Mouse (Mus musculus): Measurements from ENCODE around the gene Rab7. TPM values are rescaled to one million over a fixed set of nuclear protein-coding genes. Genes with fewer than 3 reads are reported as not detected.

Gene Rab7
- polyA plus RNA-seq, 1 experiment from 2014 or later = 253 TPM

GRCm38 (mm10) chr6:88049008-88049407 lies 3.9 kb upstream of the Rab7 start:
- no peaks in the 10 kb centered on the region for H3K27me3 ChIP-seq (replicated peaks; ENCODE audit: insufficient read depth, low read length)
- ATAC-seq (no peak), DNase-seq (ENCODE audit: low spot score) (no peak)
- H3K4me1 ChIP-seq (ENCODE audit: insufficient read depth, low read depth, low read length) = peaks cover 6% of the 10 kb centered on the region; the same call in 1 of the 2 replicates
- TF ChIP-seq CTCF (IDR thresholded peaks at IDR 0.05) (no peak), EP300 (IDR thresholded peaks at IDR 0.05) (no peak)
- no peak overlapping the region for H3K9ac ChIP-seq (replicated peaks; ENCODE audit: low read depth)
- H3K4me2 ChIP-seq (replicated peaks; ENCODE audit: low read depth, low read length) = no peak overlapping the region
- H3K4me3 ChIP-seq (ENCODE audit: low read depth, low read length) = no peak overlapping the region
- H3K36me3 ChIP-seq (ENCODE audit: insufficient read depth, low read length) = no peaks in the 10 kb centered on the region
- WGBS = 43% methylated on average over 6 of the region's 6 CpGs
- H3K9me3 ChIP-seq (ENCODE audit: low read length) = no peaks in the 10 kb centered on the region
- no peak overlapping the region for H3K27ac ChIP-seq (ENCODE audit: low read length)

- 71% methylated on average over 5 of the region's 5 CpGs for WGBS
- Histone ChIP-seq H3K9me3 (ENCODE audit: low read length) (no peaks in the 10 kb centered on the region), H3K36me3 (ENCODE audit: insufficient read depth, low read length) (no peaks in the 10 kb centered on the region), H3K4me2 (replicated peaks; ENCODE audit: low read depth, low read length) (no peak overlapping the region), H3K9ac (replicated peaks; ENCODE audit: low read depth) (no peak overlapping the region), H3K27ac (ENCODE audit: low read length) (no peak overlapping the region), H3K4me3 (ENCODE audit: low read depth, low read length) (no peak overlapping the region), H3K27me3 (replicated peaks; ENCODE audit: insufficient read depth, low read length) (no peaks in the 10 kb centered on the region), H3K4me1 (ENCODE audit: insufficient read depth, low read depth, low read length) (peaks cover 9% of the 10 kb centered on the region; the same call in 1 of the 2 replicates)
- TF ChIP-seq EP300 (IDR thresholded peaks at IDR 0.05) (no peak), CTCF (IDR thresholded peaks at IDR 0.05) (no peak)
- ATAC-seq (no peak), DNase-seq (ENCODE audit: low spot score) (peak; percentile 40)
Measured at GRCm38 (mm10) chr6:88047853-88048252, 2.8 kb upstream of the Rab7 start.

- H3K27me3 ChIP-seq (replicated peaks; ENCODE audit: insufficient read depth, low read length) = no peaks in the 10 kb centered on the region
- ATAC-seq = no peak
- DNase-seq (ENCODE audit: low spot score) = no peak
- H3K9ac ChIP-seq (replicated peaks; ENCODE audit: low read depth) = no peak overlapping the region
- whole genome bisulfite sequencing = 25% methylated on average over 3 of the region's 3 CpGs
- no peaks in the 10 kb centered on the region for H3K36me3 ChIP-seq (ENCODE audit: insufficient read depth, low read length)
- no peak for TF ChIP-seq EP300 (IDR thresholded peaks at IDR 0.05)
- TF ChIP-seq CTCF (IDR thresholded peaks at IDR 0.05) = no peak
- peaks cover 9% of the 10 kb centered on the region; the same call in 1 of the 2 replicates for H3K4me1 ChIP-seq (ENCODE audit: insufficient read depth, low read depth, low read length)
- H3K4me3 ChIP-seq (ENCODE audit: low read depth, low read length) = peak overlapping the region; percentile 93; the same call in 1 of the 2 replicates
- H3K4me2 ChIP-seq (replicated peaks; ENCODE audit: low read depth, low read length) = peak overlapping the region; percentile 17; the same call in 1 of the 2 replicates
- no peak overlapping the region for H3K27ac ChIP-seq (ENCODE audit: low read length)
- H3K9me3 ChIP-seq (ENCODE audit: low read length) = no peaks in the 10 kb centered on the region
Measured at GRCm38 (mm10) chr6:88045406-88045766, 316 bp upstream of the Rab7 start.

GRCm38 (mm10) chr6:88044234-88044576 lies 865 bp downstream of the Rab7 start:
- H3K4me3 ChIP-seq (ENCODE audit: low read depth, low read length) = peak overlapping the region; percentile 93
- WGBS = 0% methylated on average over 3 of the region's 3 CpGs
- H3K36me3 ChIP-seq (ENCODE audit: insufficient read depth, low read length) = no peaks in the 10 kb centered on the region
- peak overlapping the region; percentile 98 for H3K9ac ChIP-seq (replicated peaks; ENCODE audit: low read depth)
- H3K4me2 ChIP-seq (replicated peaks; ENCODE audit: low read depth, low read length) = peak overlapping the region; percentile 78
- DNase-seq (ENCODE audit: low spot score) = peak; percentile 35
- H3K27ac ChIP-seq (ENCODE audit: low read length) = peak overlapping the region; percentile 92
- no peak for TF ChIP-seq EP300 (IDR thresholded peaks at IDR 0.05)
- no peaks in the 10 kb centered on the region for H3K27me3 ChIP-seq (replicated peaks; ENCODE audit: insufficient read depth, low read length)
- H3K4me1 ChIP-seq (ENCODE audit: insufficient read depth, low read depth, low read length) = peaks cover 9% of the 10 kb centered on the region; the same call in 1 of the 2 replicates
- ATAC-seq = no peak
- H3K9me3 ChIP-seq (ENCODE audit: low read length) = no peaks in the 10 kb centered on the region

- Histone ChIP-seq H3K4me1 (ENCODE audit: insufficient read depth, low read depth, low read length) (peaks cover 9% of the 10 kb centered on the region; the same call in 1 of the 2 replicates), H3K4me2 (replicated peaks; ENCODE audit: low read depth, low read length) (no peak overlapping the region), H3K36me3 (ENCODE audit: insufficient read depth, low read length) (no peaks in the 10 kb centered on the region), H3K4me3 (ENCODE audit: low read depth, low read length) (no peak overlapping the region), H3K9ac (replicated peaks; ENCODE audit: low read depth) (no peak overlapping the region), H3K27ac (ENCODE audit: low read length) (no peak overlapping the region), H3K9me3 (ENCODE audit: low read length) (no peaks in the 10 kb centered on the region), H3K27me3 (replicated peaks; ENCODE audit: insufficient read depth, low read length) (no peaks in the 10 kb centered on the region)
- WGBS = 91% methylated on average over 3 of the region's 3 CpGs
- TF ChIP-seq CTCF (IDR thresholded peaks at IDR 0.05) (no peak), EP300 (IDR thresholded peaks at IDR 0.05) (no peak)
- no peak for ATAC-seq
- no peak for DNase-seq (ENCODE audit: low spot score)
Measured at GRCm38 (mm10) chr6:88042336-88042735, 2.7 kb downstream of the Rab7 start.

GRCm38 (mm10) chr6:88041221-88041620 lies 3.8 kb downstream of the Rab7 start:
- Histone ChIP-seq H3K4me3 (ENCODE audit: low read depth, low read length) (no peak overlapping the region), H3K36me3 (ENCODE audit: insufficient read depth, low read length) (no peaks in the 10 kb centered on the region), H3K4me1 (ENCODE audit: insufficient read depth, low read depth, low read length) (peaks cover 9% of the 10 kb centered on the region; the same call in 1 of the 2 replicates), H3K4me2 (replicated peaks; ENCODE audit: low read depth, low read length) (no peak overlapping the region), H3K9ac (replicated peaks; ENCODE audit: low read depth) (no peak overlapping the region), H3K27me3 (replicated peaks; ENCODE audit: insufficient read depth, low read length) (no peaks in the 10 kb centered on the region), H3K27ac (ENCODE audit: low read length) (no peak overlapping the region), H3K9me3 (ENCODE audit: low read length) (no peaks in the 10 kb centered on the region)
- WGBS = 54% methylated on average over 4 of the region's 4 CpGs
- TF ChIP-seq CTCF (IDR thresholded peaks at IDR 0.05) (no peak), EP300 (IDR thresholded peaks at IDR 0.05) (no peak)
- DNase-seq (ENCODE audit: low spot score) (peak; percentile 42), ATAC-seq (no peak)

GRCm38 (mm10) chr6:88039426-88039825 lies 5.6 kb downstream of the Rab7 start:
- H3K36me3 ChIP-seq (ENCODE audit: insufficient read depth, low read length) = 0 out of 2 replicates have a peak, but pooled peaks cover 5% of the 10 kb centered on the region
- H3K27me3 ChIP-seq (replicated peaks; ENCODE audit: insufficient read depth, low read length) = no peaks in the 10 kb centered on the region
- DNase-seq (ENCODE audit: low spot score) (no peak), ATAC-seq (no peak)
- WGBS = 97% methylated on average over 4 of the region's 4 CpGs
- peaks cover 9% of the 10 kb centered on the region; the same call in 1 of the 2 replicates for H3K4me1 ChIP-seq (ENCODE audit: insufficient read depth, low read depth, low read length)
- H3K4me2 ChIP-seq (replicated peaks; ENCODE audit: low read depth, low read length) = no peak overlapping the region
- H3K9me3 ChIP-seq (ENCODE audit: low read length) = no peaks in the 10 kb centered on the region
- H3K27ac ChIP-seq (ENCODE audit: low read length) = no peak overlapping the region
- H3K9ac ChIP-seq (replicated peaks; ENCODE audit: low read depth) = no peak overlapping the region
- H3K4me3 ChIP-seq (ENCODE audit: low read depth, low read length) = no peak overlapping the region
- no peak for TF ChIP-seq CTCF (IDR thresholded peaks at IDR 0.05)
- TF ChIP-seq EP300 (IDR thresholded peaks at IDR 0.05) = no peak
